Mouse (Mus musculus): ENCODE results near the gene Pigl.

Pigl gene

GRCm38 (mm10) chr11:62560463-62561016 is 102.3 kb downstream of the Pigl start:
- peak; percentile 30 for DNase-seq

GRCm38 (mm10) chr11:62563590-62563989 is 105.3 kb downstream of the Pigl start:
- no peak for DNase-seq
